Mouse (Mus musculus) embryonic facial prominence, embryonic 11.5 days (tissue): ENCODE measurements at regions not wholly inside any gene's neighbourhood (a gene's known extent, or its start where the extent isn't known, plus 50 kb on each side); places are given as distances from the start of the nearest gene placed in this dataset.

Experiments used
- ATAC-seq: fragments of 200-750 bp; cut with Nextera tagmentation; replicated peaks from 2 replicates; pipeline ENCODE4 v1.8.0; 2017; ENCODE audit warnings: low read depth; ENCODE audit not compliant: insufficient number of reproducible peaks, low FRiP score, low TSS enrichment
- DNase-seq: peaks from one replicate; pipeline ENCODE4 v3.0.0-alpha.2; 2015; ENCODE audit warnings: low spot score
- H3K27ac ChIP-seq: fragments of 300-500 bp; sonication (generic); replicated peaks from 2 replicates; pipeline ENCODE4 v1.5.1; 2014; ENCODE audit warnings: mild to moderate bottlenecking, low read depth, low read length, control low read depth
- H3K27me3 ChIP-seq: fragments of 300-500 bp; sonication (generic); 2 replicates; pipeline ENCODE4 v1.6.1; 2014; ENCODE audit warnings: mild to moderate bottlenecking, low read length, moderate library complexity, mixed read lengths; ENCODE audit not compliant: control insufficient read depth, insufficient read depth
- H3K36me3 ChIP-seq: fragments of 300-500 bp; sonication (generic); replicated peaks from 2 replicates; pipeline ENCODE4 v1.6.1; 2014; ENCODE audit warnings: low read depth, mild to moderate bottlenecking, low read length, moderate library complexity, mixed read lengths; ENCODE audit not compliant: control insufficient read depth, insufficient read depth
- H3K4me1 ChIP-seq: fragments of 300-500 bp; sonication (generic); 2 replicates; pipeline ENCODE4 v1.6.1; 2014; ENCODE audit warnings: low read length, mixed read lengths; ENCODE audit not compliant: control insufficient read depth, insufficient read depth
- H3K4me2 ChIP-seq: fragments of 300-500 bp; sonication (generic); 2 replicates; pipeline ENCODE4 v1.6.1; 2014; ENCODE audit warnings: low read depth, mild to moderate bottlenecking, control low read depth, low read length, moderate library complexity
- H3K4me3 ChIP-seq: fragments of 300-500 bp; sonication (generic); 2 replicates; pipeline ENCODE4 v1.5.1; 2014; ENCODE audit warnings: low read depth, low read length, control low read depth
- H3K9ac ChIP-seq: fragments of 300-500 bp; sonication (generic); replicated peaks from 2 replicates; pipeline ENCODE4 v1.6.1; 2014; ENCODE audit warnings: mild to moderate bottlenecking, control low read depth, low read length
- H3K9me3 ChIP-seq: fragments of 300-500 bp; sonication (generic); replicated peaks from 2 replicates; pipeline ENCODE4 v1.6.1; 2016; ENCODE audit warnings: mild to moderate bottlenecking, low read length, inconsistent platforms, mixed read lengths; ENCODE audit not compliant: control insufficient read depth
- WGBS: fragments of 180-500 bp; shearing (Covaris S2); extraction: QIAGEN DNeasy Blood & Tissue Kit; methylation state at CpG from one replicate; pipeline ENCODE4 v1.1.7; 2014; 5-methylcytosine and 5-hydroxymethylcytosine counted together

- 76% methylated on average over 3 of the region's 3 CpGs for WGBS
- Histone ChIP-seq H3K4me1 (no peaks in the 10 kb centered on the region; the same call in 1 of the 2 replicates), H3K36me3 (no peaks in the 10 kb centered on the region), H3K4me2 (no peak overlapping the region), H3K9me3 (no peaks in the 10 kb centered on the region), H3K27ac (no peak overlapping the region), H3K27me3 (no peaks in the 10 kb centered on the region), H3K4me3 (no peak overlapping the region), H3K9ac (no peak overlapping the region)
- ATAC-seq (no peak), DNase-seq (no peak)
Observed at GRCm38 (mm10) chr13:112071956-112072314, 216.3 kb upstream of the Ankrd55 start.

- ATAC-seq (no peak; the same call in 1 of the 2 replicates), DNase-seq (no peak)
- no peak overlapping the region for H3K4me3 ChIP-seq
- 85% methylated on average over 6 of the region's 6 CpGs for WGBS
- no peak overlapping the region for H3K9ac ChIP-seq
- no peaks in the 10 kb centered on the region for H3K36me3 ChIP-seq
- H3K9me3 ChIP-seq = no peaks in the 10 kb centered on the region
- H3K4me1 ChIP-seq = no peaks in the 10 kb centered on the region
- no peak overlapping the region for H3K4me2 ChIP-seq
- H3K27ac ChIP-seq = no peak overlapping the region
- no peaks in the 10 kb centered on the region for H3K27me3 ChIP-seq
Observed at GRCm38 (mm10) chr13:112073519-112074406, 214.5 kb upstream of the Ankrd55 start.

- Histone ChIP-seq H3K4me1 (no peaks in the 10 kb centered on the region), H3K4me2 (no peak overlapping the region), H3K27me3 (no peaks in the 10 kb centered on the region), H3K4me3 (no peak overlapping the region), H3K36me3 (no peaks in the 10 kb centered on the region), H3K9me3 (no peaks in the 10 kb centered on the region), H3K9ac (no peak overlapping the region), H3K27ac (no peak overlapping the region)
- DNase-seq (no peak), ATAC-seq (no peak)
- WGBS = 36% methylated on average over 5 of the region's 5 CpGs
Observed at GRCm38 (mm10) chr13:112075847-112076479, 212.3 kb upstream of the Ankrd55 start.

GRCm38 (mm10) chr13:112078088-112078487, 210.2 kb upstream of the Ankrd55 start:
- 82% methylated on average over 5 of the region's 5 CpGs for WGBS
- H3K9me3 ChIP-seq = no peaks in the 10 kb centered on the region
- H3K27me3 ChIP-seq = no peaks in the 10 kb centered on the region
- no peaks in the 10 kb centered on the region for H3K36me3 ChIP-seq
- H3K27ac ChIP-seq = no peak overlapping the region
- no peak for ATAC-seq
- no peak overlapping the region for H3K4me3 ChIP-seq
- no peak overlapping the region for H3K4me2 ChIP-seq
- H3K4me1 ChIP-seq = no peaks in the 10 kb centered on the region
- H3K9ac ChIP-seq = no peak overlapping the region
- DNase-seq = no peak

GRCm38 (mm10) chr13:112081935-112082334, 206.3 kb upstream of the Ankrd55 start:
- no peaks in the 10 kb centered on the region for H3K9me3 ChIP-seq
- H3K27me3 ChIP-seq = no peaks in the 10 kb centered on the region
- no peak overlapping the region for H3K27ac ChIP-seq
- ATAC-seq = no peak
- DNase-seq = no peak
- no peaks in the 10 kb centered on the region for H3K36me3 ChIP-seq
- WGBS = 90% methylated on average over 3 of the region's 3 CpGs
- H3K4me2 ChIP-seq = no peak overlapping the region
- no peak overlapping the region for H3K9ac ChIP-seq
- no peak overlapping the region for H3K4me3 ChIP-seq
- H3K4me1 ChIP-seq = no peaks in the 10 kb centered on the region; the same call in 1 of the 2 replicates

- ATAC-seq (no peak), DNase-seq (no peak)
- Histone ChIP-seq H3K9ac (no peak overlapping the region), H3K27ac (no peak overlapping the region), H3K4me3 (no peak overlapping the region), H3K27me3 (no peaks in the 10 kb centered on the region), H3K4me1 (no peaks in the 10 kb centered on the region; the same call in 1 of the 2 replicates), H3K36me3 (no peaks in the 10 kb centered on the region), H3K4me2 (no peak overlapping the region), H3K9me3 (no peaks in the 10 kb centered on the region)
- 42% methylated on average over 15 of the region's 15 CpGs for WGBS
Observed at GRCm38 (mm10) chr13:112084484-112085278, 203.6 kb upstream of the Ankrd55 start.

- H3K4me2 ChIP-seq = no peak overlapping the region
- H3K36me3 ChIP-seq = no peaks in the 10 kb centered on the region
- no peaks in the 10 kb centered on the region; the same call in 1 of the 2 replicates for H3K4me1 ChIP-seq
- 13% methylated on average over 5 of the region's 5 CpGs for WGBS
- peak; percentile 47 for DNase-seq
- no peak overlapping the region for H3K9ac ChIP-seq
- H3K4me3 ChIP-seq = no peak overlapping the region
- no peak overlapping the region for H3K27ac ChIP-seq
- ATAC-seq = peak; percentile 58; the same call in 1 of the 2 replicates
- no peaks in the 10 kb centered on the region for H3K27me3 ChIP-seq
- H3K9me3 ChIP-seq = no peaks in the 10 kb centered on the region
Observed at GRCm38 (mm10) chr13:112088312-112088771, 199.9 kb upstream of the Ankrd55 start.
